Mouse (Mus musculus) heart, postnatal 0 days (tissue): ENCODE measurements at regions not wholly inside any gene's neighbourhood (a gene's known extent, or its start where the extent isn't known, plus 50 kb on each side); places are given as distances from the start of the nearest gene placed in this dataset.

ENCODE experiments used
- CTCF ChIP-seq: IDR thresholded peaks from 2 replicates; pipeline ENCODE4 v1.5.1; 2016; ENCODE audit warnings: antibody characterized with exemption, control low read depth, low read depth
- EP300 ChIP-seq: IDR thresholded peaks from 2 replicates; pipeline ENCODE4 v1.6.1; 2016; ENCODE audit warnings: antibody characterized with exemption, low read depth

GRCm38 (mm10) chr1:157014532-157015497, 75.4 kb upstream of the Ralgps2 start:
- TF ChIP-seq CTCF (no peak), EP300 (no peak)
